Mouse (Mus musculus): ENCODE results near the gene Donson. TPM values are rescaled to one million over a fixed set of nuclear protein-coding genes. Genes with fewer than 3 reads are reported as not detected.
A peak's percentile ranks its signal among the peaks of the same experiment; 100 is the strongest.

Donson gene
- polyA plus RNA-seq, 1 experiment from 2014 or later: 12.3 TPM

DNA sequence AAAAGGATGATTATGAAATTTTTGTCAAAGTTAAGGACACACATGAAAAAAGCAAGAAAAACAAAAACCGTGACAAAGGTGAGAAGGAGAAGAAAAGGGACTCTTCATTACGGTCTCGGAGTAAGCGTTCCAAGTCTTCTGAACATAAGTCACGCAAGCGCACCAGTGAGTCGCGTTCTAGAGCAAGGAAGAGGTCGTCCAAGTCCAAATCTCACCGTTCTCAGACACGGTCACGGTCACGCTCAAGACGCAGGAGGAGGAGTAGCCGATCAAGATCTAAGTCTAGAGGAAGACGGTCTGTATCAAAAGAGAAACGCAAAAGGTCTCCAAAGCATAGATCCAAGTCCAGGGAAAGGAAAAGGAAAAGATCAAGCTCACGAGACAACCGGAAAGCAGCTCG, 28.8 kb downstream of the Donson start:
- H3K4me3 ChIP-seq (ENCODE audit: control insufficient read depth in 1 of 2, insufficient read depth in 1 of 2, low read depth in 1 of 2, low read length in 2 of 2): no peak overlapping the region
- peaks cover 0 to 6% of the 10 kb centered on the region in 2 experiments; a peak in 1 of 4 replicates for H3K4me1 ChIP-seq (ENCODE audit: control insufficient read depth in 2 of 2, insufficient read depth in 2 of 2, low read length in 2 of 2)
- no peaks in the 10 kb centered on the region for H3K27me3 ChIP-seq (ENCODE audit: control insufficient read depth, insufficient read depth, low read length)
- H3K4me2 ChIP-seq (ENCODE audit: low read length): no peak overlapping the region
- H3K9me3 ChIP-seq (ENCODE audit: control insufficient read depth, low read length): no peaks in the 10 kb centered on the region
- peaks cover 98% of the 10 kb centered on the region for H3K36me3 ChIP-seq (ENCODE audit: control insufficient read depth, insufficient read depth, low read length)
- H3K9ac ChIP-seq (ENCODE audit: low read length): no peak overlapping the region
- no peak overlapping the region for H3K27ac ChIP-seq (replicated peaks in 1 of 2; ENCODE audit: control insufficient read depth in 1 of 2, insufficient read depth in 1 of 2, low read depth in 2 of 2, low read length in 2 of 2)
- 96% methylated on average over 20 of the region's 20 CpGs for WGBS
- ATAC-seq (ENCODE audit: insufficient number of reproducible peaks, insufficient read depth, low FRiP score, low read depth): no peak

DNA sequence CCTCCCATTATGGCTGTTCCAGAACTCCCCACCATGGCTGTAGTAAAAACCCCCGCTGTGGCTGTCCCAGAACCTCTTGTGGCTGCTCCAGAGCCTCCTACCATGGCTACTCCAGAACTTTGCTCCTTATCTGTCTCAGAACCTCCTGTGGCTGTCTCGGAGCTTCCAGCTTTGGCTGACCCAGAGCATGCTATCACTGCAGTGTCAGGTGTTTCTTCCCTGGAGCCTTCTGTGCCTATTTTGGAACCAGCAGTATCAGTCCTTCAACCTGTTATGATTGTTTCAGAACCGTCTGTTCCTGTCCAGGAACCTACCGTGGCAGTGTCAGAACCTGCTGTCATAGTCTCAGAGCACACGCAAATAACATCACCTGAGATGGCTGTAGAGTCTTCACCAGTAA, 30.1 kb downstream of the Donson start:
- WGBS: 74% methylated on average over 5 of the region's 5 CpGs
- H3K27ac ChIP-seq (replicated peaks in 1 of 2; ENCODE audit: control insufficient read depth in 1 of 2, insufficient read depth in 1 of 2, low read depth in 2 of 2, low read length in 2 of 2): no peak overlapping the region
- no peaks in the 10 kb centered on the region for H3K27me3 ChIP-seq (ENCODE audit: control insufficient read depth, insufficient read depth, low read length)
- peaks cover 0 to 6% of the 10 kb centered on the region in 2 experiments; a peak in 1 of 4 replicates for H3K4me1 ChIP-seq (ENCODE audit: control insufficient read depth in 2 of 2, insufficient read depth in 2 of 2, low read length in 2 of 2)
- peaks cover 97% of the 10 kb centered on the region for H3K36me3 ChIP-seq (ENCODE audit: control insufficient read depth, insufficient read depth, low read length)
- no peak overlapping the region for H3K9ac ChIP-seq (ENCODE audit: low read length)
- no peak overlapping the region for H3K4me2 ChIP-seq (ENCODE audit: low read length)
- H3K9me3 ChIP-seq (ENCODE audit: control insufficient read depth, low read length): no peaks in the 10 kb centered on the region
- ATAC-seq (ENCODE audit: insufficient number of reproducible peaks, insufficient read depth, low FRiP score, low read depth): no peak
- no peak overlapping the region for H3K4me3 ChIP-seq (ENCODE audit: control insufficient read depth in 1 of 2, insufficient read depth in 1 of 2, low read depth in 1 of 2, low read length in 2 of 2)

GRCm38 (mm10) chr16:91657285-91657684, 31.3 kb downstream of the Donson start:
- peaks cover 94% of the 10 kb centered on the region for H3K36me3 ChIP-seq (ENCODE audit: control insufficient read depth, insufficient read depth, low read length)
- H3K9ac ChIP-seq (ENCODE audit: low read length): no peak overlapping the region
- H3K27ac ChIP-seq (replicated peaks in 1 of 2; ENCODE audit: control insufficient read depth in 1 of 2, insufficient read depth in 1 of 2, low read depth in 2 of 2, low read length in 2 of 2): no peak overlapping the region
- ATAC-seq (ENCODE audit: insufficient number of reproducible peaks, insufficient read depth, low FRiP score, low read depth): 0 out of 2 replicates have a peak, but pooled peaks have one; percentile 35
- no peak overlapping the region for H3K4me2 ChIP-seq (ENCODE audit: low read length)
- H3K4me1 ChIP-seq (ENCODE audit: control insufficient read depth in 2 of 2, insufficient read depth in 2 of 2, low read length in 2 of 2): peaks cover 0 to 6% of the 10 kb centered on the region in 2 experiments; a peak in 2 of 4 replicates
- no peaks in the 10 kb centered on the region for H3K27me3 ChIP-seq (ENCODE audit: control insufficient read depth, insufficient read depth, low read length)
- 98% methylated on average over 17 of the region's 17 CpGs for whole genome bisulfite sequencing
- no peak overlapping the region for H3K4me3 ChIP-seq (ENCODE audit: control insufficient read depth in 1 of 2, insufficient read depth in 1 of 2, low read depth in 1 of 2, low read length in 2 of 2)
- H3K9me3 ChIP-seq (ENCODE audit: control insufficient read depth, low read length): no peaks in the 10 kb centered on the region

DNA sequence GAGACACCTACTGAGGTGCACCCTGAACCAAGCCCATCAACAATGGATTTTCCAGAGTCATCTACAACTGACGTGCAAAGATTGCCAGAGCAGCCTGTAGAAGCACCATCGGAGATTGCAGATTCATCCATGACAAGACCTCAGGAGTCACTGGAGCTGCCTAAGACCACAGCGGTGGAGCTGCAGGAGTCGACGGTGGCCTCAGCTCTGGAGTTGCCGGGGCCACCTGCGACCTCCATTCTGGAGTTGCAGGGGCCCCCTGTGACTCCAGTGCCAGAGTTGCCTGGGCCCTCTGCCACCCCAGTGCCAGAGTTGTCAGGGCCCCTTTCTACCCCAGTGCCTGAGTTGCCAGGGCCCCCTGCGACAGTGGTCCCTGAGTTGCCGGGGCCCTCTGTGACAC, 33.3 kb downstream of the Donson start:
- Histone ChIP-seq H3K4me2 (ENCODE audit: low read length) (no peak overlapping the region), H3K9ac (ENCODE audit: low read length) (no peak overlapping the region), H3K27ac (replicated peaks in 1 of 2; ENCODE audit: control insufficient read depth in 1 of 2, insufficient read depth in 1 of 2, low read depth in 2 of 2, low read length in 2 of 2) (no peak overlapping the region), H3K4me3 (ENCODE audit: control insufficient read depth in 1 of 2, insufficient read depth in 1 of 2, low read depth in 1 of 2, low read length in 2 of 2) (no peak overlapping the region), H3K9me3 (ENCODE audit: control insufficient read depth, low read length) (no peaks in the 10 kb centered on the region), H3K36me3 (ENCODE audit: control insufficient read depth, insufficient read depth, low read length) (peaks cover 87% of the 10 kb centered on the region), H3K4me1 (ENCODE audit: control insufficient read depth in 2 of 2, insufficient read depth in 2 of 2, low read length in 2 of 2) (peaks cover 0 to 3% of the 10 kb centered on the region in 2 experiments; a peak in 1 of 4 replicates), H3K27me3 (ENCODE audit: control insufficient read depth, insufficient read depth, low read length) (no peaks in the 10 kb centered on the region)
- 93% methylated on average over 9 of the region's 9 CpGs for WGBS
- ATAC-seq (ENCODE audit: insufficient number of reproducible peaks, insufficient read depth, low FRiP score, low read depth): no peak

DNA sequence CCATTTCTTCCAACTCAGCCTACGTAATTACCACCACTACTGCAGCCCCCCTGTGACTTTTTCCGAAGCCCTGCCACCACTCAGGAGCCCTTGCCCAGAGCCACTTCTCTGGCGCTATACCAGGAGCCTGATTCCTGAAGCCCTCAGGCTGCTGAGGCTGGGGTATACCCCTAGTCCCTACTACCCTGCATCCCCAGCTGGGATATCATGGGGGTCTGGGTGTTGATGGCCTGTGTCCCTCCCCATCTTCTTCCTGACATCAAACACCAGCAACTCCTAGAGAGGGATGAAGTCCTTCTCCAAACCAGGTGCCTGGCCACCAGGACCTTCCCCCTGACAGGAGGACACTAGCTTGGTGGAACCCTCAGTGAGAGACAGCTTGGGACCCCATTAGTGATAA, 36.4 kb downstream of the Donson start:
- no peak overlapping the region for H3K9ac ChIP-seq (ENCODE audit: low read length)
- peaks cover 2 to 6% of the 10 kb centered on the region in 2 experiments; a peak in 3 of 4 replicates for H3K4me1 ChIP-seq (ENCODE audit: control insufficient read depth in 2 of 2, insufficient read depth in 2 of 2, low read length in 2 of 2)
- no peak overlapping the region for H3K27ac ChIP-seq (replicated peaks in 1 of 2; ENCODE audit: control insufficient read depth in 1 of 2, insufficient read depth in 1 of 2, low read depth in 2 of 2, low read length in 2 of 2)
- H3K4me3 ChIP-seq (ENCODE audit: control insufficient read depth in 1 of 2, insufficient read depth in 1 of 2, low read depth in 1 of 2, low read length in 2 of 2): no peak overlapping the region
- H3K4me2 ChIP-seq (ENCODE audit: low read length): no peak overlapping the region
- WGBS: 82% methylated on average over 3 of the region's 3 CpGs
- H3K9me3 ChIP-seq (ENCODE audit: control insufficient read depth, low read length): no peaks in the 10 kb centered on the region
- H3K27me3 ChIP-seq (ENCODE audit: control insufficient read depth, insufficient read depth, low read length): no peaks in the 10 kb centered on the region
- H3K36me3 ChIP-seq (ENCODE audit: control insufficient read depth, insufficient read depth, low read length): peaks cover 56% of the 10 kb centered on the region
- ATAC-seq (ENCODE audit: insufficient number of reproducible peaks, insufficient read depth, low FRiP score, low read depth): no peak

- peaks cover 2 to 9% of the 10 kb centered on the region in 2 experiments for H3K4me1 ChIP-seq (ENCODE audit: control insufficient read depth in 2 of 2, insufficient read depth in 2 of 2, low read length in 2 of 2)
- H3K4me2 ChIP-seq (ENCODE audit: low read length): peak overlapping the region; percentile 74
- H3K36me3 ChIP-seq (ENCODE audit: control insufficient read depth, insufficient read depth, low read length): peaks cover 32% of the 10 kb centered on the region
- no peak overlapping the region for H3K9ac ChIP-seq (ENCODE audit: low read length)
- no peaks in the 10 kb centered on the region for H3K9me3 ChIP-seq (ENCODE audit: control insufficient read depth, low read length)
- no peak overlapping the region for H3K4me3 ChIP-seq (ENCODE audit: control insufficient read depth in 1 of 2, insufficient read depth in 1 of 2, low read depth in 1 of 2, low read length in 2 of 2)
- H3K27ac ChIP-seq (replicated peaks in 1 of 2; ENCODE audit: control insufficient read depth in 1 of 2, insufficient read depth in 1 of 2, low read depth in 2 of 2, low read length in 2 of 2): no peak overlapping the region
- no peaks in the 10 kb centered on the region for H3K27me3 ChIP-seq (ENCODE audit: control insufficient read depth, insufficient read depth, low read length)
- no peak for ATAC-seq (ENCODE audit: insufficient number of reproducible peaks, insufficient read depth, low FRiP score, low read depth)
Measured at GRCm38 (mm10) chr16:91649781-91650180, 38.8 kb downstream of the Donson start.

- Histone ChIP-seq H3K4me2 (ENCODE audit: low read length) (peak overlapping the region; percentile 74), H3K27ac (replicated peaks in 1 of 2; ENCODE audit: control insufficient read depth in 1 of 2, insufficient read depth in 1 of 2, low read depth in 2 of 2, low read length in 2 of 2) (no peak overlapping the region), H3K9ac (ENCODE audit: low read length) (peak overlapping the region; percentile 97), H3K9me3 (ENCODE audit: control insufficient read depth, low read length) (no peaks in the 10 kb centered on the region), H3K36me3 (ENCODE audit: control insufficient read depth, insufficient read depth, low read length) (peaks cover 27% of the 10 kb centered on the region), H3K4me3 (ENCODE audit: control insufficient read depth in 1 of 2, insufficient read depth in 1 of 2, low read depth in 1 of 2, low read length in 2 of 2) (peak overlapping the region; percentile 19 to 84; a peak in 3 of 4 replicates), H3K4me1 (ENCODE audit: control insufficient read depth in 2 of 2, insufficient read depth in 2 of 2, low read length in 2 of 2) (peaks cover 2 to 9% of the 10 kb centered on the region in 2 experiments), H3K27me3 (ENCODE audit: control insufficient read depth, insufficient read depth, low read length) (no peaks in the 10 kb centered on the region)
- WGBS: 57% methylated on average over 3 of the region's 3 CpGs
- ATAC-seq (ENCODE audit: insufficient number of reproducible peaks, insufficient read depth, low FRiP score, low read depth): no peak
Measured at GRCm38 (mm10) chr16:91649246-91649645, 39.3 kb downstream of the Donson start.

GRCm38 (mm10) chr16:91648220-91648550, 40.4 kb downstream of the Donson start:
- peak overlapping the region; percentile 81 to 84 for H3K4me3 ChIP-seq (ENCODE audit: control insufficient read depth in 1 of 2, insufficient read depth in 1 of 2, low read depth in 1 of 2, low read length in 2 of 2)
- H3K9ac ChIP-seq (ENCODE audit: low read length): peak overlapping the region; percentile 97
- ATAC-seq (ENCODE audit: insufficient number of reproducible peaks, insufficient read depth, low FRiP score, low read depth): peak; percentile 65
- no peaks in the 10 kb centered on the region for H3K27me3 ChIP-seq (ENCODE audit: control insufficient read depth, insufficient read depth, low read length)
- H3K4me2 ChIP-seq (ENCODE audit: low read length): peak overlapping the region; percentile 74
- peaks cover 17% of the 10 kb centered on the region for H3K36me3 ChIP-seq (ENCODE audit: control insufficient read depth, insufficient read depth, low read length)
- WGBS: 0% methylated on average over 25 of the region's 25 CpGs
- H3K4me1 ChIP-seq (ENCODE audit: control insufficient read depth in 2 of 2, insufficient read depth in 2 of 2, low read length in 2 of 2): peaks cover 2 to 9% of the 10 kb centered on the region in 2 experiments
- no peaks in the 10 kb centered on the region for H3K9me3 ChIP-seq (ENCODE audit: control insufficient read depth, low read length)
- peak overlapping the region; percentile 97 to 98 for H3K27ac ChIP-seq (replicated peaks in 1 of 2; ENCODE audit: control insufficient read depth in 1 of 2, insufficient read depth in 1 of 2, low read depth in 2 of 2, low read length in 2 of 2)
